Mouse (Mus musculus) lung, adult 2 months (tissue): ENCODE data around the gene H2al1g.

Source experiments
- CTCF ChIP-seq: fragments of 200-500 bp; IDR thresholded peaks from 2 replicates; pipeline ENCODE4 v1.5.1; 2011; ENCODE audit warnings: mild to moderate bottlenecking, low read length, control low read depth; ENCODE audit not compliant: insufficient read depth
- POLR2A ChIP-seq: fragments of 200-500 bp; IDR thresholded peaks from 2 replicates; pipeline ENCODE4 v1.6.1; 2011; ENCODE audit warnings: low read depth, mild to moderate bottlenecking, control low read depth, low read length, borderline replicate concordance; ENCODE audit errors: extremely low read depth

DNA sequence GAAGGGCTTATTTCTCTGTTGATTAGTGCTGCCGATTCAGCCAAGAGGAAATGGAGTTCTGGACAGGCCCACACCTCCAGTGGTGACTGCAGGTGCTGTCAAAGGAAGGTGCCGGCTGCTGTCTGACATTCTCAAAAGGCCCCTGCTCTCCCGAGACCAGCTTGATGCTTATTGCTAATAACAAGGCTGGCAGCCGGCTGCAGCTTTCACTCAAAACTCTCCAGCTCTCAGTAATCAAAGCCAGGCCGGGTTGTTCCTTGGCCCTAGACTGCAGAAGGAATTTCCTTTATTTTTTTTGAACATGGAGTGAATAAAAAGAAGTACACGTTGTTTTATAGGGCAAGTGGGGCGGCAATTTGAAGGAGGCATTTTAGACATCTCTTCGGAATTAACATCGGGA is 27.7 kb downstream of the H2al1g start:
- no peak for TF ChIP-seq CTCF
- TF ChIP-seq POLR2A, result no peak
